Mouse (Mus musculus) myocyte (in vitro differentiated cells): ENCODE measurements around the gene Mgat4d.

ENCODE experiments used
- CEBPB ChIP-seq: IDR thresholded peaks from 2 replicates; pipeline ENCODE4 v1.6.1; 2011; ENCODE audit warnings: mild to moderate bottlenecking, moderate library complexity; ENCODE audit not compliant: poor library complexity, insufficient read depth, severe bottlenecking
- E2F4 ChIP-seq: IDR thresholded peaks from one replicate; pipeline ENCODE4 v1.6.1; 2011; ENCODE audit warnings: mild to moderate bottlenecking, control low read depth, moderate library complexity; ENCODE audit not compliant: insufficient read depth
- MAX ChIP-seq: IDR thresholded peaks from one replicate; pipeline ENCODE4 v1.6.1; 2011; ENCODE audit warnings: low read depth, mild to moderate bottlenecking, control low read depth
- MYOD1 ChIP-seq, 3 experiments: IDR thresholded peaks; one replicate each; pipeline ENCODE4 v1.6.1; 2011; ENCODE audit warnings: control low read depth in 2 of 3, low read depth in 2 of 3, mild to moderate bottlenecking in 2 of 3, moderate library complexity in 1 of 3; ENCODE audit not compliant: insufficient read length in 2 of 3, control insufficient read depth in 1 of 3
- MYOG ChIP-seq, 3 experiments: IDR thresholded peaks; one replicate each; pipeline ENCODE4 v1.6.1; 2011; ENCODE audit warnings: control low read depth in 2 of 3, low read depth in 2 of 3, mild to moderate bottlenecking in 2 of 3; ENCODE audit not compliant: insufficient read length in 2 of 3, control insufficient read depth in 1 of 3, insufficient read depth in 1 of 3
- POLR2A ChIP-seq: IDR thresholded peaks from one replicate; pipeline ENCODE4 v1.6.1; 2011; ENCODE audit warnings: low read depth, mild to moderate bottlenecking, control low read depth, moderate library complexity; ENCODE audit not compliant: insufficient read length
- POLR2AphosphoS2 ChIP-seq: IDR thresholded peaks from one replicate; pipeline ENCODE4 v1.6.1; 2011; ENCODE audit warnings: low read depth, control low read depth; ENCODE audit not compliant: insufficient read length
- REST ChIP-seq: IDR thresholded peaks from one replicate; pipeline ENCODE4 v1.6.1; 2011; ENCODE audit warnings: mild to moderate bottlenecking, control low read depth, moderate library complexity; ENCODE audit not compliant: insufficient read depth, insufficient read length
- TCF12 ChIP-seq: IDR thresholded peaks from one replicate; pipeline ENCODE4 v1.6.1; 2011; ENCODE audit warnings: mild to moderate bottlenecking, control low read depth; ENCODE audit not compliant: poor library complexity, insufficient read depth, severe bottlenecking
- TCF3 ChIP-seq: IDR thresholded peaks from one replicate; pipeline ENCODE4 v1.6.1; 2011; ENCODE audit warnings: low read depth, control low read depth; ENCODE audit not compliant: insufficient read length
- USF1 ChIP-seq: IDR thresholded peaks from one replicate; pipeline ENCODE4 v1.6.1; 2011; ENCODE audit warnings: low read depth, mild to moderate bottlenecking, control low read depth, moderate library complexity

DNA sequence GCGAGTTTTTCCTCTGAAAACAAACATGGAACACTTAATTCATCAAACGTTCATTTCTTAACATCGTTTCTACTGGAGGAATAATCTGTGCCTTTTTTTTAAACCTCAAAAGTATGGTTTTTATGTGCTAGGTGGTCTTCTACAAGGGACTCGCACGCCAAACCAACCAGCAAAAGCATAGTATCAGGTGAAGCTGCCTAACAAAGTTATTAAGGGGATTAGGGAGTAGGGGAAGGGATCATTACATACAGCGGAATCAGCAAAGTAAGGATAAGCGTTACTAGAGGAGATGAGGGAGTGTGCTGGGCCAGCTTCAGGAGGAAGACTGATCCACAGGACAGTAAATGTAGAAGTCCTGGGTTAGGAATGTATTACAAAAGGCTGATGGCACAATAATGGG is 15.4 kb upstream of the Mgat4d start:
- no peak for TF ChIP-seq USF1
- TF ChIP-seq POLR2A: no peak
- TF ChIP-seq E2F4: no peak
- no peak for TF ChIP-seq POLR2AphosphoS2
- no peak for TF ChIP-seq MYOG (IDR thresholded peaks at IDR 0.05; ENCODE audit: control insufficient read depth in 1 of 3, insufficient read depth in 1 of 3, insufficient read length in 2 of 3, low read depth in 2 of 3)
- TF ChIP-seq MAX: no peak
- no peak for TF ChIP-seq CEBPB
- TF ChIP-seq TCF12: no peak
- no peak for TF ChIP-seq MYOD1 (IDR thresholded peaks at IDR 0.05; ENCODE audit: control insufficient read depth in 1 of 3, insufficient read length in 2 of 3, low read depth in 2 of 3)
- TF ChIP-seq REST: no peak
- TF ChIP-seq TCF3: no peak
